Mouse (Mus musculus) MEL (cell line): ENCODE results near the gene Pias3. TPM values are rescaled to one million over a fixed set of nuclear protein-coding genes. Genes with fewer than 3 reads are reported as not detected.

Experiments
- DNase-seq: peaks from one replicate; pipeline ENCODE4 v3.0.0; 2011; ENCODE audit warnings: low read depth, low spot score
- H3K27ac ChIP-seq: 2 replicates; pipeline ENCODE4 v1.5.1; 2012; ENCODE audit warnings: low read depth, mild to moderate bottlenecking, control low read depth, low read length, moderate library complexity; ENCODE audit not compliant: control insufficient read depth
- H3K27me3 ChIP-seq, 2 experiments: fragments of 150-350 bp in 1 of 2; sonication (generic) in 1 of 2; 2 replicates each; pipeline ENCODE4 v1.6.1; 2012; ENCODE audit warnings: low read length in 2 of 2, mild to moderate bottlenecking in 2 of 2, improper control_type of control experiment in 1 of 2, moderate library complexity in 1 of 2; ENCODE audit not compliant: insufficient read depth in 2 of 2, control insufficient read depth in 1 of 2
- H3K36me3 ChIP-seq, 2 experiments: 2 replicates each; pipeline ENCODE4 v1.6.1; 2012 to 2014; ENCODE audit warnings: low read length in 2 of 2, improper control_type of control experiment in 1 of 2, inconsistent platforms in 1 of 2, mild to moderate bottlenecking in 1 of 2; ENCODE audit not compliant: insufficient read depth in 2 of 2, control insufficient read depth in 1 of 2
- H3K4me1 ChIP-seq, 2 experiments: fragments of 150-350 bp in 1 of 2; sonication (generic) in 1 of 2; 2 replicates each; pipeline ENCODE4 v1.6.1; 2012; ENCODE audit warnings: low read length in 2 of 2, improper control_type of control experiment in 1 of 2, mild to moderate bottlenecking in 1 of 2; ENCODE audit not compliant: insufficient read depth in 2 of 2, control insufficient read depth in 1 of 2
- H3K4me3 ChIP-seq, 2 experiments: fragments of 150-350 bp in 1 of 2; sonication (generic) in 1 of 2; 2 replicates each; pipeline ENCODE4 v1.5.1; 2012; ENCODE audit warnings: low read depth in 2 of 2, low read length in 2 of 2, mild to moderate bottlenecking in 2 of 2, moderate library complexity in 2 of 2, control low read depth in 1 of 2, improper control_type of control experiment in 1 of 2; ENCODE audit not compliant: control insufficient read depth in 1 of 2, insufficient read depth in 1 of 2
- H3K79me2 ChIP-seq: 2 replicates; pipeline ENCODE4 v1.6.1; 2012; ENCODE audit warnings: mild to moderate bottlenecking, low read length, moderate library complexity; ENCODE audit not compliant: control insufficient read depth, poor library complexity, insufficient read depth
- H3K9ac ChIP-seq: 2 replicates; pipeline ENCODE4 v1.6.1; 2012; ENCODE audit warnings: low read depth, mild to moderate bottlenecking, control low read depth, low read length, moderate library complexity; ENCODE audit not compliant: control insufficient read depth, poor library complexity, severe bottlenecking
- H3K9me3 ChIP-seq: fragments of 150-350 bp; sonication (generic); replicated peaks from 2 replicates; pipeline ENCODE4 v1.6.1; 2012; ENCODE audit warnings: mild to moderate bottlenecking, low read length, improper control_type of control experiment, moderate library complexity; ENCODE audit not compliant: insufficient read depth
- CHD1 ChIP-seq: IDR thresholded peaks from 2 replicates; pipeline ENCODE4 v1.6.1; 2012; ENCODE audit warnings: low read depth, mild to moderate bottlenecking, inconsistent platforms, low read length, improper control_type of control experiment
- CHD2 ChIP-seq: IDR thresholded peaks from 2 replicates; pipeline ENCODE4 v1.6.1; 2011; ENCODE audit warnings: low read length, improper control_type of control experiment
- E2F4 ChIP-seq: IDR thresholded peaks from 2 replicates; pipeline ENCODE4 v1.6.1; 2011; ENCODE audit warnings: low read depth, low read length, improper control_type of control experiment, borderline replicate concordance
- ELF1 ChIP-seq: IDR thresholded peaks from 2 replicates; pipeline ENCODE4 v1.6.1; 2014; ENCODE audit warnings: low read depth, mild to moderate bottlenecking, inconsistent platforms, low read length, improper control_type of control experiment, moderate library complexity
- EP300 ChIP-seq, 2 experiments: IDR thresholded peaks; 2 replicates each; pipeline ENCODE4 v1.6.1; 2011; ENCODE audit warnings: improper control_type of control experiment in 2 of 2, low read length in 2 of 2, low read depth in 1 of 2, mild to moderate bottlenecking in 1 of 2
- ETS1 ChIP-seq: IDR thresholded peaks from 2 replicates; pipeline ENCODE4 v1.6.1; 2012; ENCODE audit warnings: low read depth, mild to moderate bottlenecking, inconsistent platforms, low read length, improper control_type of control experiment, moderate library complexity
- JUND ChIP-seq: IDR thresholded peaks from 2 replicates; pipeline ENCODE4 v1.6.1; 2011; ENCODE audit warnings: low read depth, mild to moderate bottlenecking, improper control_type of control experiment, low read length
- MAX ChIP-seq: IDR thresholded peaks from 2 replicates; pipeline ENCODE4 v1.6.1; 2011; ENCODE audit warnings: low read length, improper control_type of control experiment
- MAZ ChIP-seq: IDR thresholded peaks from 2 replicates; pipeline ENCODE4 v1.6.1; 2012; ENCODE audit warnings: low read depth, mild to moderate bottlenecking, inconsistent platforms, low read length, improper control_type of control experiment
- MEF2A ChIP-seq: IDR thresholded peaks from 2 replicates; pipeline ENCODE4 v1.6.1; 2014; ENCODE audit warnings: low read depth, mild to moderate bottlenecking, inconsistent platforms, low read length, improper control_type of control experiment; ENCODE audit not compliant: poor library complexity, insufficient replicate concordance, severe bottlenecking; ENCODE audit errors: extremely low read depth
- MYB ChIP-seq: IDR thresholded peaks from 2 replicates; pipeline ENCODE4 v1.6.1; 2011; ENCODE audit warnings: mild to moderate bottlenecking, low read depth, low read length, improper control_type of control experiment
- MYC ChIP-seq: IDR thresholded peaks from 2 replicates; pipeline ENCODE4 v1.6.1; 2011; ENCODE audit warnings: low read depth, mild to moderate bottlenecking, low read length, improper control_type of control experiment, moderate library complexity
- NRF1 ChIP-seq: IDR thresholded peaks from 2 replicates; pipeline ENCODE4 v1.6.1; 2014; ENCODE audit warnings: low read depth, mild to moderate bottlenecking, inconsistent platforms, low read length, improper control_type of control experiment, moderate library complexity; ENCODE audit not compliant: poor library complexity, insufficient read depth, severe bottlenecking
- RAD21 ChIP-seq: IDR thresholded peaks from 2 replicates; pipeline ENCODE4 v1.6.1; 2011; ENCODE audit warnings: mild to moderate bottlenecking, low read depth, low read length, improper control_type of control experiment
- RCOR1 ChIP-seq: IDR thresholded peaks from 2 replicates; pipeline ENCODE4 v1.6.1; 2012; ENCODE audit warnings: low read depth, mild to moderate bottlenecking, inconsistent platforms, low read length, improper control_type of control experiment
- SIN3A ChIP-seq: IDR thresholded peaks from 2 replicates; pipeline ENCODE4 v1.6.1; 2012; ENCODE audit warnings: low read length, improper control_type of control experiment, inconsistent platforms
- TAL1 ChIP-seq: IDR thresholded peaks from 2 replicates; pipeline ENCODE4 v1.6.1; 2012; ENCODE audit warnings: mild to moderate bottlenecking, inconsistent platforms, low read length, moderate library complexity, mixed read lengths
- TCF12 ChIP-seq: IDR thresholded peaks from 2 replicates; pipeline ENCODE4 v1.6.1; 2014; ENCODE audit warnings: low read depth, mild to moderate bottlenecking, inconsistent platforms, low read length, improper control_type of control experiment, moderate library complexity
- UBTF ChIP-seq: IDR thresholded peaks from 2 replicates; pipeline ENCODE4 v1.6.1; 2012; ENCODE audit warnings: low read depth, mild to moderate bottlenecking, inconsistent platforms, low read length, improper control_type of control experiment, moderate library complexity, borderline replicate concordance; ENCODE audit not compliant: insufficient read depth
- USF2 ChIP-seq, 2 experiments: IDR thresholded peaks; 2 replicates each; pipeline ENCODE4 v1.6.1; 2011 to 2012; ENCODE audit warnings: improper control_type of control experiment in 2 of 2, low read length in 2 of 2, borderline replicate concordance in 1 of 2, inconsistent platforms in 1 of 2, low read depth in 1 of 2, mild to moderate bottlenecking in 1 of 2; ENCODE audit not compliant: insufficient read depth in 1 of 2
- ZC3H11A ChIP-seq: IDR thresholded peaks from 2 replicates; pipeline ENCODE4 v1.6.1; 2012; ENCODE audit warnings: low read depth, mild to moderate bottlenecking, inconsistent platforms, low read length, improper control_type of control experiment
- ZMIZ1 ChIP-seq: IDR thresholded peaks from 2 replicates; pipeline ENCODE4 v1.6.1; 2012; ENCODE audit warnings: low read depth, mild to moderate bottlenecking, inconsistent platforms, low read length, improper control_type of control experiment, moderate library complexity
- polyA plus RNA-seq, 2 experiments: library from polyadenylated mRNA; stranded (reverse) in 1 of 2; unstranded in 1 of 2; fragments of >175 nt in 1 of 2; fragments of >200 nt in 1 of 2; gene quantifications; 2 replicates each; pipeline versions ENCODE4 v1.2.1 to v1.2.4; 2012; ENCODE audit warnings: low replicate concordance in 2 of 2, low read depth in 1 of 2; ENCODE audit not compliant: insufficient read length in 2 of 2, insufficient read depth in 1 of 2, missing spikeins in 1 of 2
- total RNA-seq: library from RNA; depleted of rRNA; stranded (reverse); fragments of 300-350 nt; gene quantifications from 2 replicates; pipeline ENCODE4 v1.2.3, GENCODE M21; 2012

Pias3 gene
- total and polyA plus RNA-seq, 3 experiments, result 5.9 to 26.8 TPM; not detected in 1

DNA sequence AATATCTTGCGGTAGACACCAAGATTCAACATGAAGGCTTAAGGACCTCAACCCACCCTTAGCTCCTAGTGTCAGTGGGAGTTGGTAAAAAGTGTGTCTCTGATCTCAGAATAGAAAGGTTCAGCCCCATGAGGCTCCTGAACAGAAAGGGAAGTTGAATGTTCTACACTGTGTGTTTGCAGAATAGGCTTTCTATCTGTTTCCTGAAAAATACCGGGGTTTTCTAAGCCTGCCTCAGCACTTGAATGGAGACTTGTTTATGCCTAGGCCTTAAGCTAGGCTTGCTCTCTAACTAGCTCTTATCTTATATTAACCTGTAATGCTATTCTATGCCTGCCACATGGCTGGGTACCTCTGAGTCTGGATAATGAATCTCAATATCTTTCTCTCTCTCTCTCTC, 35.3 kb upstream of the Pias3 start:
- peak; percentile 81 for DNase-seq
- peaks cover 0 to 14% of the 10 kb centered on the region in 2 experiments; a peak in 2 of 4 replicates for H3K4me1 ChIP-seq
- no peaks in the 10 kb centered on the region for H3K79me2 ChIP-seq
- H3K27me3 ChIP-seq, result no peaks in the 10 kb centered on the region
- H3K4me3 ChIP-seq, result no peak overlapping the region
- no peak overlapping the region for H3K9ac ChIP-seq
- H3K9me3 ChIP-seq, result no peaks in the 10 kb centered on the region
- peak overlapping the region; percentile 5; the same call in 1 of the 2 replicates for H3K27ac ChIP-seq
- H3K36me3 ChIP-seq, result no peaks in the 10 kb centered on the region
- TF ChIP-seq CHD1 (no peak), MAX (0 out of 2 replicates have a peak, but pooled peaks have one; percentile 29), MYC (peak; percentile 41; the same call in 1 of the 2 replicates)

DNA sequence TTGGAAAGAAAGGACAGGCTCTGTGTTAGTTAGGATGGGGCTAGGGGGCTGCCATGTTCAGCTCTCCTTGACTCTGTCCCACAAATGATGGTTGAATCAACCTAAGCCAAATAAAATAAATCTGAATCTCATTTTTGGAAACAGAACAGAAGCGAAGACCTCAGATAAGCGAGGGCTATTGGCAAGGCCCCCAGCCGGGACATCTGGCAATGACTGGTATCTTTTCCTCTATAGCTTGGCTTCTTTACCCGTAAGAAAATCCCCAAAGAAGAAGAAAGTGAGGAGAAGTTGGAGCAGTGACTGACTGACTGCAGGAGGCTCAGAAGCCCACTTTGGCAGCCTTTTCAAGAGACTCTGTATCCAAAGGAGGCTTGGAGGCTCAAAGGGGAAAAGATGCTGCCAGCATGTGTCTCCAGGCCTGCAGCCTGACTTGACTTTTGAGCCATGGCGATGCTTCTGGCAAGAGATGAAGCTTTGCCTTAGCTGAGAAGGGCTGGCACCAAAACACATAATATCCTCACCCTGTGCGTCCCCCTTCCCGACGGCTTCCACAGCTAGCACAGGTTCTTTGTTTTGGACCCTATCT, 33.4 kb upstream of the Pias3 start:
- no peak for TF ChIP-seq RCOR1
- Histone ChIP-seq H3K4me3 (no peak overlapping the region), H3K9ac (no peak overlapping the region), H3K27ac (no peak overlapping the region), H3K9me3 (no peaks in the 10 kb centered on the region), H3K79me2 (no peaks in the 10 kb centered on the region), H3K27me3 (no peaks in the 10 kb centered on the region), H3K36me3 (no peaks in the 10 kb centered on the region), H3K4me1 (peaks cover 0 to 14% of the 10 kb centered on the region in 2 experiments; a peak in 2 of 4 replicates)
- DNase-seq, result no peak

DNA sequence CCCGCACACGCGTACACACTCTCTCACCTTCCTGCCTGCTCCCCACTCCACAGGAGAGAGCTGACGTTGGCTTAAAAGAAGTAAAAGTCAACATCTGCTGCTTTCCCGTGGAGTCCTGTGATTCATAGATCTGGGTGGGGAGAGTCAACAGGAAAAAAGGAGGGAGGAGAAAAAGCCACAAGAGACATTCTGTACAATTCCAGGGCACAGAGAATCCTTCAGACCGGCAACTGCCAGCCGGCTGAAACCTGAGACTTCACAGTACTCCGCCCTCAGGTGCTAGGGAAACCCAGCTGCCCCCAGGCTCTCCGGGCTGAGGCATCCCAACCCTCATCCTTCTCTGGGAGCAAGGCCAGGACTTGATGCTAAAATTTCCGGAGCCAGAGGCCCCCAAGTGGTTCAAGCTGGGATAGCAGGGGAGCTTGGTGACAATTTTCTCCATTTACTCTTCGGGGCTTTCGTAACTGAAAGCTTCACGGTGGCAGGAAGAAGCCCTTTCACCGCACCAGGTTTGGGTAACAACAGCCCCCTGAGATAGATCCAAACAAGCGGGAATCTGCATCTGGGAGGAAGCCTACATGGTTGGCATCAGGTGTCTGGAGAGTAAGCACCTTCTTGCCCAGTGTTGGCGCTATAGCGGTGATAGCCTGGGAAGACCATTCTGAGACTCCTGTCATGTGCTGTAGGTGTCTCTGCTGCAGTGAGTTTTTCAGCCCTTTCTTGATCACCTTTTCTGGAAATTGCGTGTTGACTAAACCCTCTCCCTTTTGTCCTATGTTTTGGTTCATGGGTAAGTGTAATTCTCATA, 32.5 kb upstream of the Pias3 start:
- H3K36me3 ChIP-seq, result no peaks in the 10 kb centered on the region
- no peak overlapping the region for H3K4me3 ChIP-seq
- no peaks in the 10 kb centered on the region for H3K9me3 ChIP-seq
- H3K27ac ChIP-seq, result no peak overlapping the region
- no peak overlapping the region for H3K9ac ChIP-seq
- no peaks in the 10 kb centered on the region for H3K79me2 ChIP-seq
- peak; percentile 80 for DNase-seq
- peaks cover 0 to 14% of the 10 kb centered on the region in 2 experiments; a peak in 2 of 4 replicates for H3K4me1 ChIP-seq
- H3K27me3 ChIP-seq, result no peaks in the 10 kb centered on the region
- TF ChIP-seq RAD21, result peak; percentile 76
- no peak for TF ChIP-seq CHD1
- TF ChIP-seq NRF1, result no peak
- TF ChIP-seq ELF1, result 0 out of 2 replicates have a peak, but pooled peaks have one; percentile 25
- TF ChIP-seq TCF12, result no peak
- no peak for TF ChIP-seq USF2 (IDR thresholded peaks at IDR 0.05; ENCODE audit: borderline replicate concordance in 1 of 2, insufficient read depth in 1 of 2, low read depth in 1 of 2, low read length in 2 of 2)
- no peak for TF ChIP-seq MYB
- TF ChIP-seq MEF2A, result no peak
- no peak for TF ChIP-seq JUND
- 0 out of 2 replicates have a peak, but pooled peaks have one; percentile 28 for TF ChIP-seq SIN3A
- no peak for TF ChIP-seq MAZ
- no peak for TF ChIP-seq RCOR1
- TF ChIP-seq ZMIZ1, result no peak
- TF ChIP-seq ZC3H11A, result peak; percentile 62
- TF ChIP-seq ETS1, result no peak
- no peak for TF ChIP-seq UBTF
- TF ChIP-seq TAL1, result no peak
- TF ChIP-seq CHD2, result no peak
- no peak for TF ChIP-seq E2F4
- no peak for TF ChIP-seq EP300 (IDR thresholded peaks at IDR 0.05; ENCODE audit: low read depth in 1 of 2, low read length in 2 of 2)
